Mouse (Mus musculus): ENCODE measurements around the gene Tmem72. TPM values are rescaled to one million over a fixed set of nuclear protein-coding genes. Genes with fewer than 3 reads are reported as not detected.

Tmem72 gene
- polyA plus RNA-seq, 1 experiment from 2014 or later = 0.01 TPM

GRCm38 (mm10) chr6:116668682-116669470, 47.8 kb downstream of the Tmem72 start:
- no peak overlapping the region for H3K4me3 ChIP-seq (ENCODE audit: low read depth, low read length)
- no peaks in the 10 kb centered on the region for H3K27me3 ChIP-seq (replicated peaks; ENCODE audit: insufficient read depth, low read length)
- DNase-seq (ENCODE audit: low spot score) (peak; percentile 30), ATAC-seq (0 out of 2 replicates have a peak, but pooled peaks have one; percentile 14)
- peaks cover 7% of the 10 kb centered on the region; the same call in 1 of the 2 replicates for H3K4me1 ChIP-seq (ENCODE audit: insufficient read depth, low read depth, low read length)
- H3K9ac ChIP-seq (replicated peaks; ENCODE audit: low read depth) = no peak overlapping the region
- no peak overlapping the region for H3K4me2 ChIP-seq (replicated peaks; ENCODE audit: low read depth, low read length)
- TF ChIP-seq CTCF (IDR thresholded peaks at IDR 0.05) (no peak), EP300 (IDR thresholded peaks at IDR 0.05) (no peak)
- H3K27ac ChIP-seq (ENCODE audit: low read length) = no peak overlapping the region
- no peaks in the 10 kb centered on the region for H3K36me3 ChIP-seq (ENCODE audit: insufficient read depth, low read length)
- no peaks in the 10 kb centered on the region for H3K9me3 ChIP-seq (ENCODE audit: low read length)
- 35% methylated on average over 11 of the region's 11 CpGs for WGBS

- no peak overlapping the region for H3K4me3 ChIP-seq (ENCODE audit: low read depth, low read length)
- H3K36me3 ChIP-seq (ENCODE audit: insufficient read depth, low read length) = no peaks in the 10 kb centered on the region
- 76% methylated on average over 3 of the region's 3 CpGs for WGBS
- no peaks in the 10 kb centered on the region for H3K4me1 ChIP-seq (ENCODE audit: insufficient read depth, low read depth, low read length)
- no peaks in the 10 kb centered on the region for H3K9me3 ChIP-seq (ENCODE audit: low read length)
- TF ChIP-seq CTCF (IDR thresholded peaks at IDR 0.05) (no peak), EP300 (IDR thresholded peaks at IDR 0.05) (no peak)
- H3K9ac ChIP-seq (replicated peaks; ENCODE audit: low read depth) = no peak overlapping the region
- no peak overlapping the region for H3K4me2 ChIP-seq (replicated peaks; ENCODE audit: low read depth, low read length)
- no peak overlapping the region for H3K27ac ChIP-seq (ENCODE audit: low read length)
- DNase-seq (ENCODE audit: low spot score) (no peak), ATAC-seq (no peak)
- H3K27me3 ChIP-seq (replicated peaks; ENCODE audit: insufficient read depth, low read length) = no peaks in the 10 kb centered on the region
Measured at GRCm38 (mm10) chr6:116667382-116667781, 49.3 kb downstream of the Tmem72 start.

- TF ChIP-seq EP300 (IDR thresholded peaks at IDR 0.05) (no peak), CTCF (IDR thresholded peaks at IDR 0.05) (no peak)
- H3K27ac ChIP-seq (ENCODE audit: low read length) = no peak overlapping the region
- H3K36me3 ChIP-seq (ENCODE audit: insufficient read depth, low read length) = no peaks in the 10 kb centered on the region
- 66% methylated on average over 3 of the region's 3 CpGs for WGBS
- H3K27me3 ChIP-seq (replicated peaks; ENCODE audit: insufficient read depth, low read length) = no peaks in the 10 kb centered on the region
- no peak overlapping the region for H3K4me2 ChIP-seq (replicated peaks; ENCODE audit: low read depth, low read length)
- no peaks in the 10 kb centered on the region for H3K9me3 ChIP-seq (ENCODE audit: low read length)
- no peak overlapping the region for H3K4me3 ChIP-seq (ENCODE audit: low read depth, low read length)
- DNase-seq (ENCODE audit: low spot score) (no peak), ATAC-seq (no peak)
- H3K4me1 ChIP-seq (ENCODE audit: insufficient read depth, low read depth, low read length) = no peaks in the 10 kb centered on the region
- no peak overlapping the region for H3K9ac ChIP-seq (replicated peaks; ENCODE audit: low read depth)
Measured at GRCm38 (mm10) chr6:116666892-116667291, 49.8 kb downstream of the Tmem72 start.

- peak; percentile 50 for DNase-seq (ENCODE audit: low spot score)
- no peaks in the 10 kb centered on the region for H3K36me3 ChIP-seq (ENCODE audit: insufficient read depth, low read length)
- H3K9ac ChIP-seq (replicated peaks; ENCODE audit: low read depth) = no peak overlapping the region
- TF ChIP-seq EP300 (IDR thresholded peaks at IDR 0.05) = 0 out of 2 replicates have a peak, but pooled peaks have one; percentile 21
- no peak for TF ChIP-seq CTCF (IDR thresholded peaks at IDR 0.05)
- no peak overlapping the region for H3K27ac ChIP-seq (ENCODE audit: low read length)
- no peak overlapping the region for H3K4me2 ChIP-seq (replicated peaks; ENCODE audit: low read depth, low read length)
- no peaks in the 10 kb centered on the region for H3K9me3 ChIP-seq (ENCODE audit: low read length)
- no peaks in the 10 kb centered on the region for H3K27me3 ChIP-seq (replicated peaks; ENCODE audit: insufficient read depth, low read length)
- no peak for ATAC-seq
- WGBS = 77% methylated on average over 12 of the region's 12 CpGs
- H3K4me3 ChIP-seq (ENCODE audit: low read depth, low read length) = no peak overlapping the region
- no peaks in the 10 kb centered on the region for H3K4me1 ChIP-seq (ENCODE audit: insufficient read depth, low read depth, low read length)
Measured at GRCm38 (mm10) chr6:116666085-116666750, 50.5 kb downstream of the Tmem72 start.

- WGBS = 74% methylated on average over 3 of the region's 3 CpGs
- no peaks in the 10 kb centered on the region for H3K9me3 ChIP-seq (ENCODE audit: low read length)
- H3K27me3 ChIP-seq (replicated peaks; ENCODE audit: insufficient read depth, low read length) = no peaks in the 10 kb centered on the region
- no peak overlapping the region for H3K9ac ChIP-seq (replicated peaks; ENCODE audit: low read depth)
- TF ChIP-seq CTCF (IDR thresholded peaks at IDR 0.05) (no peak), EP300 (IDR thresholded peaks at IDR 0.05) (no peak)
- H3K36me3 ChIP-seq (ENCODE audit: insufficient read depth, low read length) = no peaks in the 10 kb centered on the region
- H3K27ac ChIP-seq (ENCODE audit: low read length) = no peak overlapping the region
- H3K4me3 ChIP-seq (ENCODE audit: low read depth, low read length) = no peak overlapping the region
- no peaks in the 10 kb centered on the region for H3K4me1 ChIP-seq (ENCODE audit: insufficient read depth, low read depth, low read length)
- H3K4me2 ChIP-seq (replicated peaks; ENCODE audit: low read depth, low read length) = no peak overlapping the region
- DNase-seq (ENCODE audit: low spot score) = no peak
- ATAC-seq = no peak
Measured at GRCm38 (mm10) chr6:116664830-116665229, 51.9 kb downstream of the Tmem72 start.

GRCm38 (mm10) chr6:116664031-116664430, 52.7 kb downstream of the Tmem72 start:
- WGBS = 72% methylated on average over 6 of the region's 6 CpGs
- DNase-seq (ENCODE audit: low spot score) (peak; percentile 55), ATAC-seq (peak; percentile 67)
- H3K4me3 ChIP-seq (ENCODE audit: low read depth, low read length) = no peak overlapping the region
- no peaks in the 10 kb centered on the region for H3K27me3 ChIP-seq (replicated peaks; ENCODE audit: insufficient read depth, low read length)
- no peak overlapping the region for H3K27ac ChIP-seq (ENCODE audit: low read length)
- H3K36me3 ChIP-seq (ENCODE audit: insufficient read depth, low read length) = no peaks in the 10 kb centered on the region
- TF ChIP-seq CTCF (IDR thresholded peaks at IDR 0.05) = no peak
- H3K9ac ChIP-seq (replicated peaks; ENCODE audit: low read depth) = no peak overlapping the region
- H3K9me3 ChIP-seq (ENCODE audit: low read length) = no peaks in the 10 kb centered on the region
- H3K4me1 ChIP-seq (ENCODE audit: insufficient read depth, low read depth, low read length) = no peaks in the 10 kb centered on the region
- no peak overlapping the region for H3K4me2 ChIP-seq (replicated peaks; ENCODE audit: low read depth, low read length)
